Mouse (Mus musculus) cerebellum, postnatal 36 days (tissue): ENCODE results near the gene Actb.

ENCODE experiments used
- DNase-seq, 2 experiments: peaks; one replicate each; pipeline ENCODE4 v3.0.0; 2021 to 2022; ENCODE audit warnings: mixed read lengths in 2 of 2

Gene Actb

DNA sequence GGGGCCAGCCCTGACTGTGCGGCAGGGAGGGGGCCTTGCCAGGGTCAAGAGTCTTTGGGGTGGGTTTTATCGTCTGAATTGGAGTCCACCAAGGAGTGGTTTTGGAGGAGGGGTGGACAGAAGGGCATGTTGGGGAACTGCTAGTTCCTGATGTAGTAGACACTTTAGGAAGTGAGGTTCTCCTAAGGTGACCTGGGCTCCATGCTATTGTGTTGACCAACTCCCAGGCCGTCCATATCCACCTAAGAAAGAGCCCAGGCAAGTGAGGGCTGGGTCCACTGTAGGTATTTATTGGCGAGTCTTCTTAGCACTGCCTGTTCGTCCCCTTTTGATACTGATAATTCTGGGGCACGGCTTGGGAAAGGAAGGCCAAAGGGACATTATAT lies 14.5 kb upstream of the Actb start:
- DNase-seq, result no peak

DNA sequence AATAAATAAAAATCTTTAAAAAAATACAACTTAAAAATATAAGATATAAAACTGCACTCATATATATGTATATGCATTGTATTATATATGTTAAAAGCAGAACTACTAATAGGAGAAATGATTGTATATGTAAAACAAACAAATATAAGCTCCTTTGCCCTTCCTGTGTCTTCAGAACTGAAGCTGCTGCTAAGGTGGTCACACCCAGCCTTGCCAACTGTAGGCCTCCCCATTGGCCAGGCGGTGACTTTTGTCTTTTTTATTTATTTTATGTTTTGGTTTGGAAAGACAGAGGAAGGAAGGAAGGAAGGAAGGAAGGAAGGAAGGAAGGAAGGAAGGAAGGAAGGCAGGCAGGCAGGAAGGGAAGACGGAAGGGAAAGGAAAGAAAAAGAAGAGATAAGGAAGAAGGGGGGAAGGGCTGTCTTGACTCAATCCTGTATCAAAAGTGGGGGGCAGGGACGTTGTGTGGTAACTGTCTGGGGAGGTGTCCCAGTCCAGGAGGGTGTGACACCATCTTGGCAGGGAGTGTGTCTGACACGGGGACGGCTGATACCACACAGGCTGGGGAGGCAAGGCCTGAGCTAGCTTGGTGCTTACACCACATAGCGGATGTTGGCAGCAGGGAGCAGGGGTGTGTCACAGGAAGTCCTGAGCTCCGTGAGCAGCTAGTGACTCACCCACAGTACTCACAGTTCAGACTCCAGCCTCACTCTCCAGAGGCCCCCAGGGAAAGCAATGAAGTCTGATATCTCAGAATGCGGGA lies 13.9 kb upstream of the Actb start:
- DNase-seq, result no peak

DNA sequence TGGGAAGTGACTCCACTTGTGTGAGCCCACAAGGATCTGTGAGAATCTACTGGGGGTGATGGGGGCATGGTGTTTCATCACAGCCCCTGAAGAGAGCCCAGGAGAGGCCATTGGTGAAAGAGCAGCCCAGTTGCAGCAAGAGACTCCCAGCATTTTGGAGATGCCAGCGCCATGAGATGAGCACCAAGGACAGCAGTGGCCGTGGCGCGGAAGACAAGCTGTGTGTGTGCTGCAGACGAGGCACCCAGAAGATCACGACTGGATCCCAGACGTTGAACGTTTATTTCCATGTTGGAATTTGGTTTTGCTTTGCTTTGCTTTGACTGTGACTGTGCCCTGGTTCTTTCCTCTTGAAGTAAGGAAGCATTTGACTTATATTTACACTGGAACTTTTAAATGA lies 10.8 kb upstream of the Actb start:
- DNase-seq, result no peak

DNA sequence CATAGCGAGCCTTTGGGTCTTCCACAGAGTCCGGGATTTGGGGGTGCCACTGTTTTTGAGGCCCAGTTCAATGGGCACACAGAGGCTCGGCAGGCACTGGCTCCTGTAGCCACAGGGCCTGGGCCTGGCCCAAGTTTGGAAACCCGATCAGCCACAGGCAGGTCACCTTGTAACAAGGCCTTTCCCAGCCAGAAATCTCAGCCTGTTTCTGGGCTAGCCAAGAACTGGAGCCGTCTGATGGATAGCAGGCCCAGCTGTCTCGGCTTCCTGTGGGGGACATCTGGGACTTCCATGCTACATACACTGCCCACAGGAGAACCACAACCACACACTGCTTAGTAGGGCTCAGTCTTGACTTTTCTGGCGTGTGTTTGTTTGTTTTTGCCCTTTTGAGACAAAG lies 10.0 kb upstream of the Actb start:
- DNase-seq, result no peak

DNA sequence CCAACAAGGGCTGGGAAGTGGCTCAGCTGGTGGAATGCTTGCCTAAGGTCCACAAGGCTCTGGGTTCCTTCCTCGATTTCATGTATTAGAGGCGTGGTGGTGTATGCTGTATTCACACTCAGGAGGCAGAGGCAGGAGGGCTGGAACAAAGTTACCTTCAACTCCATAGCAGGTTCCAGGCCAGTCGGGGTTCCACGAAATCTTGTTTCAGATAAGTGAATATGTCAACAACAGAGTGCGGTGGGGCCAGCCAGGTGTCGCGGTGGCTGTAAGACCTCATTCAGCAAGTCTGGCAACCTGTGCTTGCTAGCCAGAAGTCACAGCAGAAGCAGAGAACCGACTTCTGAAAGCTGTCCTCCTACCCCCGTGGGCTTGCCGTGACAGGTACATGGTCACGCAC lies 8.7 kb upstream of the Actb start:
- no peak for DNase-seq

- DNase-seq, result no peak
Measured at GRCm38 (mm10) chr5:142912739-142913138, 6.2 kb upstream of the Actb start.

- no peak for DNase-seq
Measured at GRCm38 (mm10) chr5:142912320-142912719, 5.8 kb upstream of the Actb start.

GRCm38 (mm10) chr5:142911629-142912028 lies 5.1 kb upstream of the Actb start:
- DNase-seq, result no peak

- no peak for DNase-seq
Measured at GRCm38 (mm10) chr5:142909576-142910278, 3.2 kb upstream of the Actb start.

DNA sequence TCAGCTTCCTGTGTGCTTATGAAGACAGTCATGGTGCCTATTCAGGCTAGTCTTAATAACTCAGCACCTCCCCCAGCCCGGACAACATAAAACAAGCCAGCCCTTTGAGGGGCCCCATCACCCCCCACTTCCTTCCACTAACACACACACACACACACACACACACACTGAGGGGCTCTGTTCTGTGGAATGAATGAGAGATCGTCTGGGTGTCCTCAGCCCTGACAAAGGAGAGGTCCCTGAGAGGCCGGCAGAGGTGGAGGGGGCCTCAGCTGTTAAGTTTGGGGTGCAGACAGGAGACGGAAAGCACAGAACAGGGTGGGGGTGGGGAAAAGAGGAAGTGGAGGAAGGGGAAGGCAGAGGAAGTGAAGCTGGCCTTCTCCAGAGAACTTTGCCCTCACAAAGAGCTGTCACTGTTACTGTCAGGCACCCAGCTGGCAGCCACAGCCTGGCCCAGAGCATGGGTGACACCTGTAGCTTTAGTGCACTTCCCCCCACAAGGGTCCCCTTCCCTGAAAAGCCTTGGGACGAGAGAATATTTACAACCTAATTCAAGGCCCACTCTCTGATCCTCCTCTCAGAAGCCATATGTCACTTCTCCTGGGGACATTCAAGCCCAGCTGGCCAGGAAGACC lies 2.5 kb upstream of the Actb start:
- no peak for DNase-seq

DNA sequence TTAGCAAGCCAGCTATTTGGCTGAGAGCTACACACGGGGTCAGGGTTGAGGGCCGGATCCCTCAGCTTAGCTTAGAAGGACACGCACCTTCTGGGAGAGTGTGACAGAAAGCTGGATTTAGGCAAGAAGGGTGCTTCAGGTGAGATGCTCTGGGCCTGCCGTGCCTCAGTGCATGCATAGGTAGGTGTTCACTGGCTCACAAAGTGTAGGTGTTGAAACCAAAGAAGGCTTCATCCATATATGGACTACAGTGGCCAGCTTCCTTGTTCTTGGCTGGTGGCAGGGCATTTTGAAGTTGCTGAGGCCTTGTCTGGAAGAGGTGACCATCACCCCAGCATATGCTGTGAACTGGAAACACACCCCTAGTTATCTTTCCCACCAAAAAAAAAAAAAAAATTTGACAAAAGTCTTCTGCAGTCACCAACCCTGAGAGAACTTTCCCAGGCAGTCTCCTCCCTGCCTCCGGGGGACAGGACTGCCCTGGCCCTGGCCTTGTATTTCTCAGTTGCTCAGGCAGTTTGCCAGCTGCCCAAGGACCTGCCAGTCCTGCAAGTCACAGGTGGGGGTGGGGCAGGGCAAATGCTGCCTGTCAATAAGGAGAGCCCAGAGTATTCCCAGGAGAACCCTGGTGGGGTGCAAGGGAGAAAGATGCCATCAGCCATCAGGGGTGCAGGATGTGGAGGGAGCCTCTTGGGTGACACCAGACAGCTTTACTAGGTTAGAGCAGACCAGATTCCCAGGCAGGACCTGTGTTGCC lies 1.4 kb upstream of the Actb start:
- peak; percentile 38 to 55 for DNase-seq

- peak in 1 of 2 experiments; percentile 59 for DNase-seq
Measured at GRCm38 (mm10) chr5:142907048-142907802, 671 bp upstream of the Actb start.

DNA sequence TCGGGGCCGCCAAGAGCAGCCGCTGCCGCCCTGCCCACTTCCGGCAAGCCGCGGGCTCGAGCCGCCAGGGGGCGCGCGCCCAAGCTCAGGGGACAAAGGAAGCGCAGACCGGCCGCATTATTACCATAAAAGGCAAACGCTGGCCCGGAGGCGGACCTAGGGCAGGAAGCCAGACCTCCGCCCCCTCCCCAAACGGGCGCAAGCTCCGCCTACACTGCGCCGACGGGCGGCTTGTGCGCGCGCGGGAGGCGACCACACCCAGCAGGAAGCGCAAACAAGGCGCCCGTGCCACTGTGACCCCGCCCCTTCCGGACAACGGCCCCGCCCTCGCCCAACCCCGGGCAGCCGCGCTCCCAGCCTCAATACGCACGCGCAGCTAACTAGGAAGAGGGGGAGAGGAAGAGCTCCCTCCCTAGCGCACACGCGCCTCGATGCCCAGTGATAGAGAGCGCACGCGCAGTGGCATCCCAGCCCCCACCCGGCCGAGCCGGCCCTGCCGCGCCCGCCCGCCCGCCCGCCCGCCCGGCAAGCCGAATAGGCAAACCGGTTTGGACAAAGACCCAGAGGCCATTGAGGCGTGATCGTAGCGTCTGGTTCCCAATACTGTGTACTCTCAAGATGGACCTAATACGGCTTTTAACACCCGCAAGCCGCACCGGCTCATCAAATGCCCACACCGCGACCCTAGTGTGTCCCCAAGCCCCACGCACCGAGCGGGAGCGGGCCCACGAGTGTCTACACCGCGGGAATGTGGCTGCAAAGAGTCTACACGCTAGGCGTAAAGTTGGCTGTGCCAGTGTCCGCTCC lies 626 bp downstream of the Actb start:
- peak; percentile 98 to 99 for DNase-seq

DNA sequence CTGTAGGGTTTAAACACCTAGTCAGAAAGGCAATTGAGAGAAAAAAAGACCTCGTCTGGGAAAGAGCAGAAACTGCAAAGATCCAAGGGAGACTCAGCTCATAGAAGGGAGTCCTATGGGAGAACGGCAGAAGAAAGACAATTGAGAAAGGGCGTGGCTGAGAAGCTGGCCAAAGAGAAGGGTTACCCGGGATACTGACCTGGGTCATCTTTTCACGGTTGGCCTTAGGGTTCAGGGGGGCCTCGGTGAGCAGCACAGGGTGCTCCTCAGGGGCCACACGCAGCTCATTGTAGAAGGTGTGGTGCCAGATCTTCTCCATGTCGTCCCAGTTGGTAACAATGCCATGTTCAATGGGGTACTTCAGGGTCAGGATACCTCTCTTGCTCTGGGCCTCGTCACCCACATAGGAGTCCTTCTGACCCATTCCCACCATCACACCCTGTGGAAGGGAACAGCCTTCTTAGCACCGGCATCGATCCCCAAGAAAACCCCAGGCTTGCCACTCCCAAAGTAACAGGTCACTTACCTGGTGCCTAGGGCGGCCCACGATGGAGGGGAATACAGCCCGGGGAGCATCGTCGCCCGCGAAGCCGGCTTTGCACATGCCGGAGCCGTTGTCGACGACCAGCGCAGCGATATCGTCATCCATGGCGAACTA lies 1.4 kb downstream of the Actb start:
- no peak for DNase-seq

- no peak for DNase-seq
Measured at GRCm38 (mm10) chr5:142904208-142905037, 2.1 kb downstream of the Actb start.

DNA sequence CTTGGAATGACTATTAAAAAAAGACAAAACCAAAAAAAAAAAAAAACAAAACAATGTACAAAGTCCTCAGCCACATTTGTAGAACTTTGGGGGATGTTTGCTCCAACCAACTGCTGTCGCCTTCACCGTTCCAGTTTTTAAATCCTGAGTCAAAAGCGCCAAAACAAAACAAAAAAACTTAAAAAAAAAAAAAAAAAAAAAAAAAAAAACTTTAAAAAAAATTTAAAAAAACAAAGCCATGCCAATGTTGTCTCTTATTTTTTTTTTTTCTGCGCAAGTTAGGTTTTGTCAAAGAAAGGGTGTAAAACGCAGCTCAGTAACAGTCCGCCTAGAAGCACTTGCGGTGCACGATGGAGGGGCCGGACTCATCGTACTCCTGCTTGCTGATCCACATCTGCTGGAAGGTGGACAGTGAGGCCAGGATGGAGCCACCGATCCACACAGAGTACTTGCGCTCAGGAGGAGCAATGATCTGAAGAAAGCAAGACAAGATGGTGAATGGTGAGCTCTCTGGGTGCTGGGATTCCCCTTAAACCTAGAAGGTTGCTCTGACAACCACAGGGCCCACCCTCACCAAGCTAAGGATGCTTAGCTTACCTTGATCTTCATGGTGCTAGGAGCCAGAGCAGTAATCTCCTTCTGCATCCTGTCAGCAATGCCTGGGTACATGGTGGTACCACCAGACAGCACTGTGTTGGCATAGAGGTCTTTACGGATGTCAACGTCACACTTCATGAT lies 2.9 kb downstream of the Actb start:
- no peak for DNase-seq

- no peak for DNase-seq
Measured at GRCm38 (mm10) chr5:142902506-142903314, 3.8 kb downstream of the Actb start.

GRCm38 (mm10) chr5:142901846-142902505 lies 4.6 kb downstream of the Actb start:
- no peak for DNase-seq
